Mouse (Mus musculus) brain, embryonic 14.5 days (tissue): ENCODE data around the gene Gpc6.

ENCODE experiments used
- CTCF ChIP-seq: fragments of 200-500 bp; IDR thresholded peaks from 2 replicates; pipeline ENCODE4 v1.5.1; 2012; ENCODE audit warnings: inconsistent platforms, mild to moderate bottlenecking, moderate library complexity, borderline replicate concordance; ENCODE audit not compliant: insufficient read depth, insufficient read length; ENCODE audit errors: extremely low read depth
- POLR2A ChIP-seq: fragments of 200-500 bp; IDR thresholded peaks from 2 replicates; pipeline ENCODE4 v1.6.1; 2012; ENCODE audit warnings: mild to moderate bottlenecking, inconsistent platforms, borderline replicate concordance; ENCODE audit not compliant: poor library complexity, insufficient read depth, insufficient read length, severe bottlenecking; ENCODE audit errors: extremely low read depth

GRCm38 (mm10) chr14:117816706-117817105 is 891.6 kb downstream of the Gpc6 start:
- TF ChIP-seq POLR2A (no peak), CTCF (no peak)
